Mouse (Mus musculus): Measurements from ENCODE around the gene Tada3.

Gene Tada3

DNA sequence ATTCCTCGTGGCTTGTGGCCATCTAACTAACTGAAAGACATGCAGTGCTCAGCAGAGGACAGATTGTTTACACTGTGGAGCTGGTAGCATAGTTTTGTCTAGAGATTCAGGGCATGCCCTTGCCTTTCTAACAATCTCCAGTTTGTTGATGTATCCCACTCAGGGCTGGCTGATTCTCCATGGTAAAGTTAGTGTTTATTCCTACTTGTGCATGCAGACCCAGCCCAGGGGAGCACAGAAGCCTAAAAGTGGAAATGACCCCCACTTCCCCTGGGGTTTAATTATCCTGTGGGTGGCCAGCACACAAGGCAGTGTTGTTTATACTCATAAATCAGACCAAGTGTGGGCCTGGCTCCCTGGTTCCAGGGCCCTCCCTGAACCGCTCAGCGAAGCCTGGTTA lies 8.3 kb upstream of the Tada3 start:
- no peak for DNase-seq (ENCODE audit: low read depth)

- DNase-seq (ENCODE audit: low read depth), result no peak
Observed at GRCm38 (mm10) chr6:113385160-113385714, 7.6 kb upstream of the Tada3 start.

DNA sequence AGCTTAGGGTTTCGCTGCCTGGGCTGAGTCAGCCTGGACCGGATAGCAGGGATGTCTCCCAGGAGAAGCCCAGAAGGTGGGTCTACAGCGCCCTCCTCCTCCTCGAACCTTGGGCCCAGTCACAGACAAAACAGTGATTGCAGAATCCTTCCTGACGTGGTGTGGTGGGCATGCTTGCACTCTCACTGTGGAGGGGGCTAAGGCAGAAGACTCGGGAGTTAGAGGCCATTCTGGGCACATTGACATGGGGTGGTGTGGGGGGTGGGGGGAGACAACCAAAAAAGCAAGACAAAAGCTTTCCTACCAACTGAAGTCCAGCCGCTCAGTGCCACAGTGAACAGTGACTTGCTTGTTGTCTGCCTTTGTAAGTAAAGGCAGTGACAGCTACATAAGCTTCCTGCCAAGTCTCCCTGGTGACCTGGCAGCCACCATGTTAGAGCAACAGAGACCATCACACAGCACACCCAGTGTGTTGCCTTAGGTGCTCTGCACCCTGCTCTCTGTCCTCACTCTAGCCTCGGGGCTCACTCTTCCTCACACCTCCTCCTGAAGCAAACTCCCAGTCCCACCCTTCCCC lies 6.8 kb upstream of the Tada3 start:
- DNase-seq (ENCODE audit: low read depth), result no peak

DNA sequence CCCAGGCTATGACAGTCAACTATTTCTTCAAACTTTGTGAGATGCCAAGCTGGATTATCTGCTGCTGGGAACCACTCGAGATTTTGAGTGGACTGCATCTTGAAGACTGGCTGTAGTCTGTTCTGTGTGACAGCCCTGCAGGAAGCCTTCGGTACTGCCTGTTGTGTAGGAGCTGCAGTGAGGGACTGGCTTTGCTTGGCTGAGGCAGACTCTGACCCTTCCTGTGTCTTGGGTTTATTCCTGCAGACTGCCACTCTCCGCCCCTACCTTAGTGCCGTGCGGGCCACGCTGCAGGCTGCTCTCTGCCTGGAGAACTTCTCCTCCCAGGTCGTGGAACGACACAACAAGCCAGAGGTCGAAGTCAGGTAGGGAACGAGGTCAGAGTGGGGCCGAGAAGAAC lies 2.8 kb upstream of the Tada3 start:
- DNase-seq (ENCODE audit: low read depth), result no peak

DNA sequence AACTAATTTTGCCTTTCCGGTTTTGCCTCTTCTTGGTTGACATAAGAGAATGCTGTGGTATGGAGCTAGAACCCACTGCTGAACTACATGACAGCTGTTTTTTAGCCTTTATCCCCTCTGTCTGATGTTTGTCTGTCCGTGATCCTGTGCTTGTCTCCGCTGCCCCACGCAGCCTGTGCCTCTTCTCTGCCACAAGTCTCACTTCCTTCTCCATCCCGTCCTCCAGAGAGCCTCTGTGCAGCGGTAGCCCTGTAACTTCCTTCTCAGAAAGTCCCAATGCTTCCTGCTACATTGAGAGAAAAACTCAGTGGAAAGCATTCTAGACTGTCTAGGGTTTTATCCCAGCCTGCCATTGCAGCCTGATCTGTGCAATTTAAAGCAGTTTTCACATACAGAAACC lies 1.6 kb upstream of the Tada3 start:
- DNase-seq (ENCODE audit: low read depth), result no peak

DNA sequence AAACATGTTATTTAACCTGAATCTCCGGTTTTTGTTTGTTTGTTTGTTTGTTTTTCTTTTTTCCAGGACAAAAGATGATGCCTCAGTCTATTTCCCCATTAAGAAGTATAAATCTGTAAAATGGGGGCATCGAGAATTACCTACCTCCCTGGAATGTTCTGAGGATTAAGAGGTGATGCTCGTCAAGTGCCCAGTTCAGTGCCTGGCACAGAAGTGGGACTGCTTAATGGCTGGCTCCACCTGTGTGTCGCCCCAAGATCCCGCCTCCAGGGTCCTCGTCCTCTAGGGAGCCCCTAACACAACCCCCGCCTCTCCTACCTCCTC lies 549 bp downstream of the Tada3 start:
- DNase-seq (ENCODE audit: low read depth), result no peak

- DNase-seq (ENCODE audit: low read depth), result no peak
Observed at GRCm38 (mm10) chr6:113373491-113373890, 4.2 kb downstream of the Tada3 start.

DNA sequence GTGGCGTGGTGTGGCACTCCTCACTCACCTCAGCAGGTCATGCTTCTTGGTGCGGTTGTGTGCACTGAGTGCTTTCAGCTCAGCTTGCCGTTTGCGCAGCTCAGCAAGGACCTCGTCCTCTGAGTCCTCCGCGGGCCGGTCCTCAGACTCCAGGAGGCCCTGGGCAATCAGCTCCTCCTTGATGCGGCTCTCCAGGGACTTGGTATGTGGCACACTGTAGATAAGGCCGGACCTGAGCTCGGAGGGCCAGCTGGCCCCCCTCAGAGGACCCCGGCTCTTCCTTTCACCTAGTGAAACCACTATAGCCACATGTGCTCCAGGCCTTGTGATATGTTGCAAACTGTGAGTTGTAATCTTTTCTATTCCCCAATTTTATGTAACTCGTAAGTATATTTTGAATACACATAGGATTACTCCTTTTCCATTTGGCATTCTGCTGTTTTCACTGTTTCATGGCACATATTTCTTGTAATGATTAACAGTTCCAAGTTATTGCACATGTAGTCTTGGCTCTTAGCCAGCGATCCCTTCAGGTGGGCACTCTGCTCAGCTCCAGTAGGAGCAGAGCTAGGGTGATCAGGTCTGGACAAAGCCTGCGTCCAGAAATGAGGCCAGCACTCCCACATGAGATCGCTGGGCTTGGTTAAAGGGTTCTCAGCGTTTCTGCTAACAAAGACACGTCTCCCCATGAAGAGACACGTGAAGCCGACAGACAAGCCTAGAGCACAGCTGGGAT lies 7.3 kb downstream of the Tada3 start:
- DNase-seq (ENCODE audit: low read depth), result no peak

GRCm38 (mm10) chr6:113368577-113368976 lies 9.1 kb downstream of the Tada3 start:
- DNase-seq (ENCODE audit: low read depth), result no peak

GRCm38 (mm10) chr6:113368124-113368523 lies 9.6 kb downstream of the Tada3 start:
- no peak for DNase-seq (ENCODE audit: low read depth)

GRCm38 (mm10) chr6:113367574-113367973 lies 10.1 kb downstream of the Tada3 start:
- DNase-seq (ENCODE audit: low read depth), result no peak

- no peak for DNase-seq (ENCODE audit: low read depth)
Observed at GRCm38 (mm10) chr6:113366639-113367038, 11.0 kb downstream of the Tada3 start.

DNA sequence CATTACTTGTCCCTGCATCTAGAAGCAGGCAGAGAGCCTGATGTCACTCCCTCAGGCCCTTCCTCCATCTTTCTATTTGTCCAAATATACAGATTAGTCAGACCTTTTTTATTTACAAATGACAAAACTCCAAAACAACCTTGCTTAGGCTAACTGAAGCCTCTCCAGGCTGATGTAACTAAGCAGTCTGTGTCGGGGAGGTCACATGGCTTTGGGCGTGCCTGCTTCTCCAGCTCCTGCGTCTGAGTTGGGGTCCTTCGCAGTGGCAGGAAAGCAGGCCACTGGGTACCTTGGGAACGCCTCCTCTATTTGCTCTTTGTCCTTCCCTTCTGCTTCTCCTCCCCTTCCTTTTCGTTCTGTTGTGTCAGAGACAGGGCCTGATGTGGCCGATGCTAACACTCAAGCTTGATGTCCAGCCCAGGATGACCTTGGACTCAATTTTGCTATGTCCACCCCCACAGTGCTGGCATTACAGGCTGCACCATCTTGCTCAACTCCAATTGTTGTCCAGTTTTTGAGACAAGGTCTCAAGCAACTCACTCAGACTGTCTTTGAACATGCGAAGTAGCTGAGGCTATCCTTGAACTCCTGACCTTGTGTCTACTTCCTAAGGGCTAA lies 13.1 kb downstream of the Tada3 start:
- no peak for DNase-seq (ENCODE audit: low read depth)

GRCm38 (mm10) chr6:113362241-113362640 lies 15.4 kb downstream of the Tada3 start:
- no peak for DNase-seq (ENCODE audit: low read depth)

DNA sequence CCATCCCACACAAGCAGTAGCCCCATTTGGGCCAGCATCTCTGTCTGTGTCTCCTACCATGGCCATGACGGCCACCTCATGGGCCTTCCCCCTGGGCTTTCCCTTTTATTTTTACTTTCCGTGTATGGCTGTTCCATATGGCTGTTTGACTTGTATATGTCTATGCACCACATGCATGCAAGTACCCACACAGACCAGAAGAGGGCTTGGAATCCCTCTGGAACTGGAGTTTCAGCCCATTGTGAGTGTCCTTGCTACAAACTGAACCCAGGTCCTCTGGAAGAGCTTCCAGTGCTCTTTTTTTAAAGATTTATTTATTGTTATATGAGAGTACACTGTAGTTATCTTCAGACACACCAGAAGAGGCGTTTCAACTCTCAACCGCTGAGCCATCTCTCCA lies 16.2 kb downstream of the Tada3 start:
- DNase-seq (ENCODE audit: low read depth), result no peak

GRCm38 (mm10) chr6:113353696-113354095 lies 24.0 kb downstream of the Tada3 start:
- no peak for DNase-seq (ENCODE audit: low read depth)

DNA sequence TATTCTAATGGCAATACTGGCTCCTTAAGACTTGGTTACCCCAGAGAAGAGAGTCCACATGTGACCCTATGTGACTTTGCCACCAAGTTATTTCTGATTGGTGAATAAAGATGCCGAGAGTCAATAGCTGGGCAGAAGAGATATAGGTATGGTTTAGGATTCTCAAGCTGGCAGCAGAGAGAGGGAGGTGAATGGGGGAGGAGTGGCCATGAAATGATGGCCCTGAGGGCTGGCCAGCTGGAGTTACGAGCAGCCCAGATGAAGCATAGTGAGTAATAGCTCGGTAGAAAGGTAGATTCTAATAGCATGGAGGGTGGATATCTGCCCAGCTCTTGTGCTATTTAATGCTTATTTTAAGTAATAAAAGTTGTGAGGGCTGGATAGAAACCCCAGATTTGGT lies 24.9 kb downstream of the Tada3 start:
- DNase-seq (ENCODE audit: low read depth), result no peak

DNA sequence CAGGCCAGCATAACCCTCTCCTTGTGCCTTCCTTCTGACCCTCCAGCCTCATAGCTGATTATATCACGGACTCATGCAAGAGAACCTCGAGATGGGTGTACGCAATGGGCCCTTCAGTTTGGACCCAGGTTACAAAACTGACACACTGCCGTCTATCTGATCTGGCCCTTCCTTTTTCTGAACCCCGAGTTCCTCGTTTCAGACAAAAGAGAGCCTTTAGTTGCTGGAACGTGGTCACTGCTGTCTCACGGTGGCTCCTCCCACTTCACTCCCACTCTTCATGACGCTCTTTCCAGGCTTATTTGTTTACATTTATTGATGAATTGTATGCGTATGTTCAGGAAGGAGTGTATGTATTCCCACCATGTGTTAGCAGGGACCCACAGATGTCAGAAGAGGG lies 26.0 kb downstream of the Tada3 start:
- no peak for DNase-seq (ENCODE audit: low read depth)

DNA sequence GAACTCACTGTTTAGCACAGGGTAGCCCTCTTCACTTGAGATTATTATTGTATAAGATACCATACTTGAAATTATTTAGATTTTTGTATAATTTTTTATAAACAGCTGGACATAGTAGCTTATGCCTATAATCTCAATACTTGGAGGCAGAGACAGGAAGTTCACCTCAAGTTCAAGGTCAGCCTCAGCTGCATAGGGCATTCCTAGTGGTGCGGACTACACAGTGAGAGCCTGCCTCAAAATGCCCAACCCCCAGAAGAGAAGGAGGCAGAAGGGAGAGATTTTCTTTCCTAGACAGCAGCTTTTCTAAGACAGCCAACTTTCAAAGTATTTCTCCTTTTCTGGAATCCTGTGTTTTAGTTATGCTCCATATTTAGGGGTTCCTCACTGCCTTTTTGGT lies 26.5 kb downstream of the Tada3 start:
- no peak for DNase-seq (ENCODE audit: low read depth)

DNA sequence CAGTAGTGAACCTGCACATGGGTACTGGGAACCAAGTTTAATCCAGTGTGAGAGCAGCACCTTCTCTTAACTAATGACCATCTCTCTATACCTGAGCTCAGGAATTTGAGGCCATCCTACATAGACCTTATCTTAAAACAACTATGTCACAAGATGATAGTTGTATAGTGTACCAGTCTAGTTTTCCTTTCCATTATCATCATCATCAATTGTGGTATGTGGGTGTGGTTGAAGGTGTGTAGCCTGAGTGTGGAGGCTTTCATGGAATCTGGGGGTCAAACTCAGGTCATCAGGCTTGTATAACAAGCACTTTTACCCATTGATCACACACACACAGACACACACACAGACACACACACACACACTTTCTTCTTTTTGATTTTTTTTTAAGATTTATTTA lies 27.1 kb downstream of the Tada3 start:
- DNase-seq (ENCODE audit: low read depth), result no peak

DNA sequence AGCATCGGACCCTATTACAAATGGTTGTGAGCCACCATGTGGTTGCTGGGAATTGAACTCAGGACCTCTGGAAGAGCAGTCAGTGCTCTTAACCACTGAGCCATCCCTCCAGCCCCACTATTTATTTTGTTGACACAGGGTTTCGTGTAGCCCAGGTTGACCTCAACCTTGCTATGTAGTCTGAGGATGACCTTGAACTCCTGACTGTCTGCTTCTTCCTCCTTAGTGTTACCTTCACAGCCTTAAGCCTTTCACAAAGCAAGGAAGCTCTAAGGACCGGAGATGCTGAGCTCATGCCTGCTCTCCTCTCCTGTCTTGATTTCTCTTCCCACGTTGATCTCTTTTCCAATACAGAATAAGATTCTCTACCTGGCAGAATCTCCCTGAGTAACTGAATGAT lies 30.8 kb downstream of the Tada3 start:
- DNase-seq (ENCODE audit: low read depth), result no peak

DNA sequence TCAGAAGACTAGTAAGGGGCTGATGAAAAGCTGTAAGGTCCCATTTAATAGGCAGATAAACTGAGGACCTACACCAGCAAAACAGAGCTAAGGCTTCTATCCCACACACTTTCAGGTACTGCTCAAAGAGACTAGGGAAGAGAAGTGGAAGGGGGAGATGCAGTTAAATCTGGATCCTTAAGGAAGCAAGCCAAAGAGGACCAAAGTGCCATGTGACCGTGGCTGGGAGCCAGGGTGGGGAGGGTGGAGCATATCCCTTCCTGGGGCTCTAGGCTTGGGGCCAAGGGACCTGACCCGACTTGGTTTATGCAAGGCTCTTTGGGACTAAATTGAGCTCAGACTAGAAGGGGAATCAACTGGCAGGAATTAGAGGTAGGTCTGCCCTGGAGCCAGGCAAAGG lies 33.4 kb downstream of the Tada3 start:
- peak; percentile 77 for DNase-seq (ENCODE audit: low read depth)
